Mouse (Mus musculus): Measurements from ENCODE around the gene Opcml. TPM values are rescaled to one million over a fixed set of nuclear protein-coding genes. Genes with fewer than 3 reads are reported as not detected.

The Opcml gene
- 3.4 and 4.4 TPM in 2 replicates for polyA plus RNA-seq (2015; fragmentation: Nextera tagmentation; extraction: Ambion mirVana)

DNA sequence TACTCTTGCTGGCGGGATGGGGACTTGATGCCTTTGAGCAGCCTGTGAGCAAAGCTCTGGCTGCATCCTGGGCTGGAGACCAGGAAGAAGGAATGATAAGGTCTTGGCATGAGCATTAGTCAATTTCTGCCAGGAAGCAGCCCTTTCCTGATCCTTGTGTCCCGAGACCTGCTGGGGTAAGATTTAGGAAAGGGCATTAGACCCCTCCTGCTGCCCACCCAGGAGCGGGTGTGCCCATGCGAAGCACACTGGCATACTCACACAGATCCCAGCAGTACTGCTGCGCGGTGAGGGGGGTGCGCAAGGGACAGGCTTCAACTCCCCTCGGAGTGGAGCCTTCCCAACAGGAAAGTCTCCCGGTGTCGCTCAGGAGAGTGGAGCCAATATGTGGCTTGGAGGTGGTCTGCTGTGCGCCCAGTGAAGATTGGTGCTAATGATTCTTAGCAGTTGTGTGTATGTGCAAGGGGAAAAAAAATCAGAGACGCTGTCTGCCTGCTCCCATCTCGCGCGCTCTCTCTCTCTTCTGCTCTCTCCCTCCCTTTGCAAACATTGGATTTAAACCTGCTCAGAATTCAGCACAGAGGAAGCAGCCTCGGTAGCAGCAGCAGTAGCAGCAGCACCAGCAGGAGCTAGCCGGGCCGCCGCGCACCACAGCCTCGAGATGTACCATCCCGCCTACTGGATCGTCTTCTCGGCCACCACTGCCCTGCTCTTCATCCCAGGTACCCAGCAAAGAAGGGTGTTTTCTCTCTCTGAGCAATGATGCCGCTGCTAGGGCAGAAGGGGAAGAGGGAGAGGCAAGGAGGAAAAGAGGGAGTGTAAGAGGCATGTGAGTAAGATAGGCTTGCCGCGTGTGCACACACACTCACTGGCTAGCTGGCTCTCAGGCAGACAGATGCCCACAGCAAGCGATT, at the start of gene Opcml:
TSS of gene Opcml (plus strand) at position 51 of the 914 bp plus-strand sequence.
- Histone ChIP-seq H3K9ac (no peak within 1 kb of the TSS), H3K4me2 (replicated peaks) (peak within 1 kb of the TSS; percentile 67), H3K9me3 (no peaks in the 10 kb centered on the region), H3K36me3 (no peaks in the 10 kb centered on the region), H3K4me1 (replicated peaks) (no peaks in the 10 kb centered on the region), H3K4me3 (replicated peaks) (peak within 1 kb of the TSS; percentile 26), H3K27me3 (replicated peaks) (peaks cover 24% of the 10 kb centered on the region), H3K27ac (no peak within 1 kb of the TSS)
- ATAC-seq = 0 out of 2 replicates have a peak, but pooled peaks have one; percentile 28
- WGBS = 2% methylated on average over 28 of the region's 28 CpGs

DNA sequence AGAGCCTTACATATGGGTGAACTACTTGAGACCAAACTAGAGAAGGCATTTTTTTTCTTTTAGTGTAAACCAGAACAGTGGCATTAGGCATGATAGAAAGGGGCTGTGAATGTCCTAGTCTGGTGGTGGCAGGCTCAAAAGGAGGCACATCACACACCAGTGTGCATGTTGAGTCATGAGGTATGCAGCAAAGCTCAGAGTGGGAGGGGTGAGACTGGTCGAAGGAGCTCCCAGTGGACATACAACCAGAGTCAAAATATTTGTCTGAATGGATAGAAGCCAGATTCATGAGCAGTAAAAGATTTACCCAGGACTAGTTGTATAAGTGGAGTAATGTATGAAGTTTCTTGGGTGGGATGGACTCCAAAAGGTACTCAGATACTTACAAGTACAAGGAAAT, 31.9 kb upstream of the Opcml start:
- Histone ChIP-seq H3K4me2 (replicated peaks) (no peak overlapping the region), H3K9me3 (no peaks in the 10 kb centered on the region), H3K4me1 (replicated peaks) (no peaks in the 10 kb centered on the region), H3K4me3 (replicated peaks) (no peak overlapping the region), H3K27me3 (replicated peaks) (no peaks in the 10 kb centered on the region), H3K27ac (no peak overlapping the region), H3K36me3 (no peaks in the 10 kb centered on the region), H3K9ac (no peak overlapping the region)
- ATAC-seq = no peak
- 44% methylated on average over 1 of the region's 1 CpGs for WGBS

DNA sequence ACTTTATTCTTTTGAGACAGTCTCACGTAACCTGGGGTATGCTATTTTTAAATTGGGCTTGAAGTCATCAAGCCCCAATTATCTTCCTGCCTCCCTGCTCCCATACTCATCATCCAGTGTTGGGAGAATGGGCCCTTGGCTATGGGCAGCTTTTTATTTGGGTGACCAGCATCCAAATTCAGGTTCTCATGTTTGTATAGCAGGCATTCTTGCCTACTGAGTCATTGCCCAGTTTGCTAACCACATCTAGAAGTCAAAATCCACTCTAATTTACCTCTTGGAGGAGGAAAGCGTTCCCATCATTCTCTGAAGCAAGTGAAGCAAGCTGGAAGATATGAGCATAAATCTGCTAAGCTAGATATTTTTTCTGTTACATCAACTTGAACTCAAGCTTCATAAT, 29.4 kb upstream of the Opcml start:
- Histone ChIP-seq H3K9me3 (no peaks in the 10 kb centered on the region), H3K9ac (no peak overlapping the region), H3K36me3 (no peaks in the 10 kb centered on the region), H3K4me3 (replicated peaks) (no peak overlapping the region), H3K27ac (no peak overlapping the region), H3K4me2 (replicated peaks) (no peak overlapping the region), H3K4me1 (replicated peaks) (no peaks in the 10 kb centered on the region), H3K27me3 (replicated peaks) (no peaks in the 10 kb centered on the region)
- no peak for ATAC-seq
- WGBS = 87% methylated on average over 2 of the region's 2 CpGs

DNA sequence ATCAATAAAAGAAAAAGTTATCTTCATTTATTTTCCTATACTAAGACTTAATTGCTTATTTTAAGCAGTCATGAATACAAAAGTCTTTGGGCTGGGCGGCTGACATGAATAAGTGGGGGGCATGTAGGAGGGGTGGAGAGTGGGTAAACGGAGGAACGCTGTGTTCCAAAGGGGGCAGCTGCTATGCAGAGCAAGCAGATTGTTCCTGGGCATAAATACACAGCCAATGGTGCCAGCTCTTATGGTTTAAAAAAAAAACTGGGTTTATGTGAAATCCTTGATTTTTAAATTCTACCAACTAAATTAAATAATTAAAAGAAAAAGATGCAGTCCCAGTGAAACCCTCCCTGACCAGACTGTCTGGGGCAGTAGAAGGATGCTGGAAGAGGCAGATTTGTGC, 24.1 kb upstream of the Opcml start:
- H3K27ac ChIP-seq = no peak overlapping the region
- no peaks in the 10 kb centered on the region for H3K9me3 ChIP-seq
- H3K4me2 ChIP-seq (replicated peaks) = no peak overlapping the region
- WGBS = 79% methylated on average over 3 of the region's 3 CpGs
- no peak for ATAC-seq
- H3K4me1 ChIP-seq (replicated peaks) = no peaks in the 10 kb centered on the region
- H3K9ac ChIP-seq = no peak overlapping the region
- no peaks in the 10 kb centered on the region for H3K27me3 ChIP-seq (replicated peaks)
- no peaks in the 10 kb centered on the region for H3K36me3 ChIP-seq
- no peak overlapping the region for H3K4me3 ChIP-seq (replicated peaks)

DNA sequence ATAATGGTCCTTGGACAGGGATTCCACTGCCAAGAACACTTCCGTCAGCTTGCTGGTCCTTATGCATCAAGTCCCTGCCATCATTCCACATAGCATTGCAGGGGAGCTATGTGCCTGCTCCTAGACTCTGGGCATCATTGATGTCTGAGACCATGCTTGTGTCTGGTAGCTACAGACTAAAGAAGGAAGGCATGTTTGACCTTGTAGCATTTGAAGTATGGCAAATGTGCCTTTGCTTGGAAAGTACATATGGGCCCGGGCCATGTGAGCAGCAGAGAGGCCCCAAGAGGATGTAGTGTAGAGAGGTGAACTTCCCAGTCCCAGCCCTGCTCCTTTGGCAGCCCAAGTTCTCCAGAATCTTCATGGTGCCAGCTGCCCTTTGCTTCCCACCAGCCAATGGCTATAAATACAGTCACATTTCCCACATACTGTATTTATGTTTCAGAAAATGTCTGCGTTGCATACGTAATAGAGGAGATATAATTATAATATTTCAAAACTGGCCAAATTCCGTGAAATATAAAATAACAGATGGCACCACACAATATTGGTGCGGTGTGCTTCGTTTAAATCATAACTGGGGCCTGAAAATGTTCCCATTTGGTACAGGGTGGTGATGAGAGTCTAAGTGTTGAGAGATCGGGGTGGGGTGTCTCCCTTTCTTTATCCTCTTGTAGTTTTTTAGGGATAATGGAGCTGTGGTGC, 23.2 kb upstream of the Opcml start:
- no peaks in the 10 kb centered on the region for H3K9me3 ChIP-seq
- H3K4me2 ChIP-seq (replicated peaks) = no peak overlapping the region
- no peak overlapping the region for H3K27ac ChIP-seq
- H3K4me1 ChIP-seq (replicated peaks) = no peaks in the 10 kb centered on the region
- 84% methylated on average over 8 of the region's 8 CpGs for WGBS
- no peak overlapping the region for H3K9ac ChIP-seq
- no peak overlapping the region for H3K4me3 ChIP-seq (replicated peaks)
- no peaks in the 10 kb centered on the region for H3K27me3 ChIP-seq (replicated peaks)
- no peak for ATAC-seq
- H3K36me3 ChIP-seq = no peaks in the 10 kb centered on the region

DNA sequence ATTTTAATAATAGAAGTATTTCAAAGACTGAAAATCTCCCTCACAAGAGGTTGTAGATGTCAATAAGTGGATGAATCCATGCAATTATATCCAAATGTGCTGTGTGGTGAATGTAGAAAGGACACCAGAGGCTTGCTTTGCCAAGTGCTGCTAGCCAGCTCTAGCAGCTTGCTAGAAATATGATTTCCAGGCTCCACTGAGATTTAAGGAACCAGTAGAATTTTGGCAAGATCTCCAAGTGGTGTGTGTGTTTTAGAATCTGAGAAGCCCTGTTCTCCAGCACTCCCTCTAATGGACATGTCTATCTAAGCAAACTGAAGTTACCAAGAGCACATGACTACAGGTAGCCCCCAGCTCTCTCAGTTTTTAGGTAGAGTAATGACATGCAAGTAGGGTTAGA, 21.8 kb upstream of the Opcml start:
- Histone ChIP-seq H3K36me3 (no peaks in the 10 kb centered on the region), H3K27me3 (replicated peaks) (no peaks in the 10 kb centered on the region), H3K4me3 (replicated peaks) (no peak overlapping the region), H3K9me3 (no peaks in the 10 kb centered on the region), H3K27ac (no peak overlapping the region), H3K4me2 (replicated peaks) (no peak overlapping the region), H3K9ac (no peak overlapping the region), H3K4me1 (replicated peaks) (no peaks in the 10 kb centered on the region)
- ATAC-seq = no peak

DNA sequence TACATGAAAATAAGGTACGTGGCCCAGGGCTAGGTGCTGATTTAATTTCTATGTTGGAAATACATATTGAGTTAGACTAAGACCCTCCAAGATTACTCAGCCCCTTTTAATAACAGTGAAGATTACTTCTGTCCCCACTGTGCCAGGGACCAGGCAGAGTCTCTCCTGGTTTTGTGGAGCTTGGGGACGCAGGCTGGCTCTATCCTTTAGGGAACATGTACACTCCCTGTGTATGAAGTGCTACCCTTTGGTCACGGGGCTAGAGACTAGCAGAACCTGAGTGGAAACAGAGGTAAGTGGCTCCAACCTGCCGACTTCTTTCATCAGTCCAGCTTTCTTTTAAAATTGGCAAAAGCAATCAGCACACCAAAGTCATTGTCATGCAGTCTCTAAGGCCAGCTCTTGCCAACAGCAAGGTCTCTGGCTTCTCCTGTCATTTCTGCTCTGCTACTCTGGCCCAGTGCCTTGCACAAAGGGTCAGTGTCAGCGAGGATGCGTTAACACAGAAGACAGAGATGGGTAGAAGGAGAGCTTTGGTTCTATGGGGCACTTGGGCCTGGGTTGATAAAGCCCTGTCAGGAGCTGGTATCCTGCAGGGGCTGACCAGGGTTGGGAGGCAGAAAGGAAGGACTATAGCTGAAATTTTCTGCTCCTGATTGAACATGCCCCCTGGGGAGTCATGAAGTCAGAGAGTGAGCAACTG, 9.1 kb upstream of the Opcml start:
- H3K4me2 ChIP-seq (replicated peaks) = no peak overlapping the region
- no peak for ATAC-seq
- no peak overlapping the region for H3K9ac ChIP-seq
- no peaks in the 10 kb centered on the region for H3K4me1 ChIP-seq (replicated peaks)
- 77% methylated on average over 6 of the region's 6 CpGs for WGBS
- H3K9me3 ChIP-seq = no peaks in the 10 kb centered on the region
- H3K27ac ChIP-seq = no peak overlapping the region
- H3K4me3 ChIP-seq (replicated peaks) = no peak overlapping the region
- H3K36me3 ChIP-seq = no peaks in the 10 kb centered on the region
- no peaks in the 10 kb centered on the region for H3K27me3 ChIP-seq (replicated peaks)

DNA sequence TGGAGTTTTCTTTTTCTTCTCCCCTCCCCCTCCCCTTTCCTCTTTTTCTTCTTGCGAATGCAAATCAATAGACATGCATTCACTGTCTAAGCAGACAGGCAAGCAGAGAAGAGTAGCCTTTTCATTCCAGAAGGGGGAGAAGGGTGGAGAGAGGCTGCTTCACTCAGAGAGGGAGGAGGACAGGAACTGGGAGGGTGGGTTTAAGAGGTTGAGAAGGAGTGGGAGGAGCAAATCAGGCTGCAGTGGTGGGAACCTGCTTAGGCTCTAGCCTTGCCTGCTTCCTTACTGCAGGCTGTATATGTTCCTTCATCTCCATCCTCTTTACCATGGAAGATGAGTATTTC, 8.6 kb upstream of the Opcml start:
- no peak for ATAC-seq
- 13% methylated on average over 1 of the region's 1 CpGs for WGBS

DNA sequence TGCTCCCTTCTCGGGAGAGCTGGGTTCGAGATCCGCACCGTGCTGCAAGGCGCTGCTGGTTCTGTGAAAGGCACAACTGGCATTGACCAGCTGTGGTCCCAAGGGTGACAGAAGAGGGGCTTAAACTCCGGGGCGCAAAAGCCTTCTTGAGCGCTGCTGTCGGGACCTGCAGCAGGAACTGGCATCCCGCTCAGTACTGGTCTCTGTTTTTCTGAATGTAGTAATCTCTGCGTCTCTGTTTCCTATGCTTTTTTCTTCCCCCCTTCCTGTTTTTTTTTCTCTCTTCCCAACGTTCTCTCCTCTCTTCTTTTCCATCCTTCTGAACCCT, 1.0 kb downstream of the Opcml start:
- Histone ChIP-seq H3K27ac (no peak overlapping the region), H3K4me2 (replicated peaks) (peak overlapping the region; percentile 67), H3K4me3 (replicated peaks) (peak overlapping the region; percentile 26), H3K36me3 (no peaks in the 10 kb centered on the region), H3K27me3 (replicated peaks) (peaks cover 24% of the 10 kb centered on the region), H3K9me3 (no peaks in the 10 kb centered on the region), H3K9ac (no peak overlapping the region), H3K4me1 (replicated peaks) (no peaks in the 10 kb centered on the region)
- ATAC-seq = no peak
- WGBS = 2% methylated on average over 12 of the region's 12 CpGs

More for the DNA sequence above, 8.6 kb upstream of the Opcml start:
- Histone ChIP-seq H3K4me3 (replicated peaks) (no peak overlapping the region), H3K27ac (no peak overlapping the region), H3K27me3 (replicated peaks) (no peaks in the 10 kb centered on the region), H3K36me3 (no peaks in the 10 kb centered on the region), H3K9me3 (no peaks in the 10 kb centered on the region), H3K4me2 (replicated peaks) (no peak overlapping the region), H3K4me1 (replicated peaks) (no peaks in the 10 kb centered on the region), H3K9ac (no peak overlapping the region)

DNA sequence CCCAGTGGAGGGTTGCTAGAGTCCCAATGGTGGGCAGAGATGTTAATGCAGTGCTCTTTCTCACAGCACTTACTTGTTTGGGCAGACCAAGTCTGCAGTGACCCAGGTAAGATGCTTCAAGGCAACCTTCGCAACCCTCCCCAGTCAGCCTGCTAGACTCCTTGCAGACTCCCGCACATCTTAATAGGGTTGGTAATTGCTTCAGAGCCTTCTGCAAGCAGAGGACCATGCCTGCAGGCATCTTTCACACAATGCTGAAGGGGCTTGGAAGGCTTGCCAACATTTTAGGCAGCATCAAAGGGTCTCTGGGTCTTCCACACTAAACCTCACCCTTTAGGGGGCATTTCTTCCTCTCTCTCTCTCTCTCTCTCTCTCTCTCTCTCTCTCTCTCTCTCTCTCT, 1.7 kb downstream of the Opcml start:
- Histone ChIP-seq H3K4me1 (replicated peaks) (no peaks in the 10 kb centered on the region), H3K4me3 (replicated peaks) (no peak overlapping the region), H3K36me3 (no peaks in the 10 kb centered on the region), H3K9me3 (no peaks in the 10 kb centered on the region), H3K4me2 (replicated peaks) (no peak overlapping the region), H3K27ac (no peak overlapping the region), H3K27me3 (replicated peaks) (peaks cover 24% of the 10 kb centered on the region), H3K9ac (no peak overlapping the region)
- WGBS = 35% methylated on average over 2 of the region's 2 CpGs
- no peak for ATAC-seq

DNA sequence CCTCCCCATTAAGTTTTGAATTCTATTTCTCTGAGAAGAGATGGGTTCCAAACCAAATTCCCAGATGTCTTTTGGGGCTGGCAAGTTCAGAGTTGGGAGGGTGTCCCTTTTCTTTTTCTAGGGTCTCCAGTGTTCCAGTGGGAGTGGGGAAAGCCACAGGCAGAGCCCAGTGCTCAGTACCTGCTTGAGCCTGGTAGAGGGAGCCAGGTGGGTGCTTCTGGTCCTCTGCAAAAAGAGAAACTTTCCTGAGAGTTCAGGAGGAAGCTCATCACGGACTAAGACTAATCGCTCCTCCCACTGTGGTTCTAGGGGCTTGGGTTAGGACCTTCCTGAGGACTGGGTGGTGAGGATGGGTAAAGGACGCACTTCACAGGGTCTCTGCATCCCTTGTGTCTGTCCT, 2.4 kb downstream of the Opcml start:
- no peaks in the 10 kb centered on the region for H3K9me3 ChIP-seq
- no peaks in the 10 kb centered on the region for H3K4me1 ChIP-seq (replicated peaks)
- ATAC-seq = no peak
- H3K36me3 ChIP-seq = no peaks in the 10 kb centered on the region
- 59% methylated on average over 3 of the region's 3 CpGs for WGBS
- H3K4me2 ChIP-seq (replicated peaks) = no peak overlapping the region
- H3K27me3 ChIP-seq (replicated peaks) = peaks cover 24% of the 10 kb centered on the region
- no peak overlapping the region for H3K4me3 ChIP-seq (replicated peaks)
- H3K9ac ChIP-seq = no peak overlapping the region
- H3K27ac ChIP-seq = no peak overlapping the region

DNA sequence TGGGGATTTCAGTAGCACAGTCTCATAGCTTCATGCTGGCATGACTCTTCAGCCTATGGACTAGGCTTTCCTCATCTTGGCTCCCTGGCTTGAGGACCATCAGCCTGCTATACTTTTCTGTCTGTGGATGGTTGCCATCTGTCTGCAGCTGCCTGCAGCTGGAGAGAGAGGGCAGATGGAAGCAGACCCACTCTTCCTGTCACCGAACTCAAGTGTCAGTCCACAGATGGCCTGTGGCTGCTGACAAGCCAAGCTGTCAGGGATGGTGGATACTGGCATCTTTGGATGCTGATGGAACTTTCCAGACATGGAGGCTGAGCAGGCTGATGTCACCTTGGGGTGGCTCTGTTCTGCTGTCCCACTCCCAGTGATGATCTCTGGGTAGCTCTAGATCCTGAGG, 6.0 kb downstream of the Opcml start:
- Histone ChIP-seq H3K9ac (no peak overlapping the region), H3K27me3 (replicated peaks) (peaks cover 13% of the 10 kb centered on the region), H3K4me2 (replicated peaks) (no peak overlapping the region), H3K36me3 (no peaks in the 10 kb centered on the region), H3K4me3 (replicated peaks) (no peak overlapping the region), H3K27ac (no peak overlapping the region), H3K4me1 (replicated peaks) (no peaks in the 10 kb centered on the region), H3K9me3 (no peaks in the 10 kb centered on the region)
- ATAC-seq = no peak
- 81% methylated on average over 1 of the region's 1 CpGs for WGBS
